Mouse (Mus musculus) cortical plate, adult 2 months (tissue): Measurements from ENCODE around the gene D10Jhu81e.

Source experiments
- CTCF ChIP-seq: fragments of 200-500 bp; IDR thresholded peaks from 2 replicates; pipeline ENCODE4 v1.5.1; 2011; ENCODE audit warnings: mild to moderate bottlenecking, control low read depth, low read length; ENCODE audit not compliant: insufficient read depth; ENCODE audit errors: extremely low read depth
- POLR2A ChIP-seq: fragments of 200-500 bp; IDR thresholded peaks from 2 replicates; pipeline ENCODE4 v1.6.1; 2011; ENCODE audit warnings: mild to moderate bottlenecking, low read length, control low read depth; ENCODE audit not compliant: insufficient read depth; ENCODE audit errors: extremely low read depth

DNA sequence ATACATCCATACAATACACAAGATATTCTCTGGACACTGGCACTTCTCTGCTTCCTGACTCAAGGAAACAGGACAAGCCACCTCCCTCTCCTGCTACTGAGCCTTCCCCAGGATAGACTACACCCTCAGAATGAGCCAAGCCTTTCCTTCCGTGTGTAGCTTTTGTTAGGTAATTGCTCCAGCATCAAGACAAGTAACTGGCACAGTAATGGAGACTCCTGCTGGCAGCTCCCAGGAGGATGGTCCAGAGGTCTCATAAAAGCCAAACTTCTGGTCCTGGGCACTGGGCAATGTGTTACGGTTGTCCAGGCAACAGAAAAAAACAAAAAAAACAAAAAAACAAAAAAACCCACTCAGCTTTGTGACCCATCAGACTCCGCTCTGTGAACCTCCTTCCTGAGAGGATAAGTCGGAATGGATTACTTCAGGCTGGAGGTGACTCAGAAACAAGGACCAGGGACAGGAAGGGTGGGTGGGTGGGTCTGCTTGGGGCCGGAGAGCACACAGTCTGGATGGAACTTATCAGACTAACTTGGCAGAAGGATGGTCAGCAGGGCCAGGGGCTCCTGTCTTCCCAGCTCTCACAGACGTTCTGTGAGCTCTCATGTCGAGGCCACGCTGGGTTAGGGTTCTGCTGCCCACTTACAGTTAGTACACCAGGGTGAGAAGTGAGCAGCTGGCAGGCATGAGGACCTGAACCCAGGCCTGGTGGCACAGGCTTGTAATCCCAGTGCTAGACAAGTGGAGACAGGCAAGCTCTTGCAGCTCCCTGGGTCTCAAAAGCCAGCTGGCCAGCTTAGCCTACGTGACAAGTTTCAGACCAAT lies 42.3 kb downstream of the D10Jhu81e start:
- TF ChIP-seq CTCF (no peak), POLR2A (no peak)
